ENCODE assay signal across 14 mouse cellular contexts in genomic region chr7:40433906-40434305, GRCm38 (mm10).
DNase-seq lines count a peak whose midpoint lies in the region; ATAC-seq lines count a peak whose summit lies in the region.
"Had no signal": no experiment of that assay in that cellular context is flagged by ENCODE, and none has a peak within 500 bp of the region (broad histone marks: within the 10 kb centered on the region; RNA-seq: fewer than 3 reads in every experiment).

No protein-coding gene starts in this region.

- no peaks in the 10 kb centered on the region for H3K27me3 ChIP-seq in heart, embryonic 11.5 days (ENCODE audit: control insufficient read depth, insufficient read depth, low read length)
- H3K27me3 ChIP-seq: forebrain, embryonic 15.5 days; hindbrain, embryonic 13.5 days; stomach, embryonic 15.5 days had no signal

- no peaks in the 10 kb centered on the region for H3K9me3 ChIP-seq in heart, embryonic 11.5 days (replicated peaks; ENCODE audit: control insufficient read depth, low read length)
- H3K9me3 ChIP-seq: forebrain, embryonic 15.5 days; hindbrain, embryonic 13.5 days; stomach, embryonic 15.5 days had no signal

- no peak for ATAC-seq in heart, embryonic 11.5 days (replicated peaks; ENCODE audit: insufficient number of reproducible peaks, low FRiP score, low TSS enrichment)
- ATAC-seq in megakaryocyte, adult 5-6 weeks (ENCODE audit: poor library complexity, severe bottlenecking): no peak
- ATAC-seq: CD4-positive, CD25-positive, alpha-beta regulatory T cell, adult 4 months; forebrain, embryonic 15.5 days had no signal

- no peak overlapping the region for H3K9ac ChIP-seq in heart, embryonic 11.5 days (ENCODE audit: low read depth, low read length)
- H3K9ac ChIP-seq: forebrain, embryonic 15.5 days; hindbrain, embryonic 13.5 days; stomach, embryonic 15.5 days had no signal

- H3K4me3 ChIP-seq in heart, embryonic 11.5 days (ENCODE audit: low read depth, low read length): no peak overlapping the region
- H3K4me3 ChIP-seq: forebrain, embryonic 15.5 days; hindbrain, embryonic 13.5 days; stomach, embryonic 15.5 days had no signal

- H3K4me2 ChIP-seq in heart, embryonic 11.5 days: no peak overlapping the region
- H3K4me2 ChIP-seq: forebrain, embryonic 15.5 days; hindbrain, embryonic 13.5 days; liver, embryonic 11.5 days; stomach, embryonic 15.5 days had no signal

- DNase-seq in heart, adult 18-20 months: peak; percentile 61
- DNase-seq in urinary bladder, postnatal 14 days (ENCODE audit: low spot score): peak; percentile 14
- no peak for DNase-seq in urinary bladder, postnatal 10 days (ENCODE audit: low spot score)
- DNase-seq in kidney, adult 9 months: peak; percentile 45
- DNase-seq in lung, postnatal 4 days: peak; percentile 7 to 23
- DNase-seq in frontal cortex, postnatal 36 days (ENCODE audit: low spot score in 2 of 2): no peak
- DNase-seq: right cerebral cortex, postnatal 4 days had no signal

- no peaks in the 10 kb centered on the region for H3K36me3 ChIP-seq in heart, embryonic 11.5 days (ENCODE audit: control insufficient read depth, insufficient read depth, low read length)
- H3K36me3 ChIP-seq: forebrain, embryonic 15.5 days; hindbrain, embryonic 13.5 days; stomach, embryonic 15.5 days had no signal

- H3K4me1 ChIP-seq in heart, embryonic 11.5 days (ENCODE audit: control insufficient read depth, insufficient read depth, low read length): no peaks in the 10 kb centered on the region
- H3K4me1 ChIP-seq: forebrain, embryonic 15.5 days; hindbrain, embryonic 13.5 days; stomach, embryonic 15.5 days had no signal

- 61% methylated on average over 2 of the region's 2 CpGs for WGBS in heart, embryonic 11.5 days (ENCODE audit: insufficient replicate concordance)

- no peak overlapping the region for H3K27ac ChIP-seq in heart, embryonic 11.5 days (ENCODE audit: low read depth, low read length)
- H3K27ac ChIP-seq: forebrain, embryonic 15.5 days; hindbrain, embryonic 13.5 days; stomach, embryonic 15.5 days had no signal

Comparison
In these comparisons a context has a peak if more than half of its experiments do, and no peak if none do; other contexts are left out.
1. DNase-seq: peak in heart, adult 18-20 months (2 of 2), urinary bladder, postnatal 14 days (single experiment), kidney, adult 9 months (single experiment) and lung, postnatal 4 days (2 of 2); none in urinary bladder, postnatal 10 days (single experiment) and frontal cortex, postnatal 36 days (0 of 2).